Mouse (Mus musculus) layer of hippocampus, adult 2 months (tissue): ENCODE data around the gene Prss23. TPM values are rescaled to one million over a fixed set of nuclear protein-coding genes. Genes with fewer than 3 reads are reported as not detected.

Experiments
- DNase-seq, 2 experiments: peaks; one replicate each; pipeline ENCODE4 v3.0.0; 2022; ENCODE audit warnings: low spot score in 2 of 2
- H3K27ac ChIP-seq: fragments of 200-600 bp; 2 replicates; pipeline ENCODE4 v1.8.1; 2022
- H3K4me3 ChIP-seq: fragments of 200-600 bp; 2 replicates; pipeline ENCODE4 v1.8.1; 2022; ENCODE audit warnings: mild to moderate bottlenecking
- CTCF ChIP-seq: fragments of 200-600 bp; conservative IDR thresholded peaks from 2 replicates; pipeline ENCODE4 v1.8.1; 2022; ENCODE audit warnings: antibody characterized with exemption, mild to moderate bottlenecking, moderate library complexity
- total RNA-seq, 2 experiments: library from RNA; stranded (reverse); gene quantifications; 2 replicates each; pipeline ENCODE4 v1.2.3; 2021

The Prss23 gene
- total RNA-seq, 2 experiments from 2014 or later, result 16.7 to 18.1 TPM

DNA sequence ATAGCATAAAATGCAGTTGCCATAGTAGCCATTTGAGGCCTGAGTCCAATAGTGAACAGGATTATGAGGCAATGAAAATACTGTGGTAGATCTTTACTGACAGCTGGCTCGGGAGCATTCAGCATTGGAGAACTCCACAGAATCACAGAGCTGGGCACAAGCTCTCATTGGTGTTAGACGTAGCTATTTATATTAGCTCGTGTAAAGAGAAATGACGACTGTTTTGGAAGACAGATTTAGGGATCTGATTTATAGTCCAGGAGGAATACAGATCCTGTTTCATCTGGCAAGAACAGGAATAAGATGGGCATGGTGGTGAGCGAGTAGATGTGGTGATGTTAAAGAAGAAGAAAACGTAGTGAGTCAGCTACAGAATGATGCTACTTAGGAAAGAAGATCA, 12.4 kb upstream of the Prss23 start:
- no peak for DNase-seq
- Histone ChIP-seq H3K27ac (no peak overlapping the region), H3K4me3 (no peak overlapping the region)
- TF ChIP-seq CTCF, result no peak

DNA sequence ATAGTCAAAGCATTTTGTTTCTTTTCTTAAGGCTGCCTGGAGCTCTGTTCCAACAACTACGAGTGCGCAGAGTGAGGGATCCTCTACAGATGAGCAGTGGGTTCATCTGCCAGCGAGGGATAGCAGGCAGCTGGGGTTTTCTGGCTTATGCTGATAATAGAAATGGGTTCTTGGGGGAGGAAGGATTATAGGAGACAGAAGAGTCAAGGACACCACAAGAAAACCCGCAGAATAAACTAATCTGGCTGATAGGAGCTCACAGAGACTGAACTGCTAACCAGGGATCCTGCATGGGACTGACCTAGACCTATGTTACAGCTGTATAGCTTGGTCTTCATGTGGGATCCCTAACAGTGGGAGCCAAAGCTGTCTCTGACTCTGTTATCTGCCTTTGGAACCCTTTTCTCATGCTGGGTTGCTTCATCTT, 456 bp upstream of the Prss23 start:
- TF ChIP-seq CTCF, result no peak
- Histone ChIP-seq H3K4me3 (no peak overlapping the region), H3K27ac (no peak overlapping the region)
- DNase-seq, result no peak

DNA sequence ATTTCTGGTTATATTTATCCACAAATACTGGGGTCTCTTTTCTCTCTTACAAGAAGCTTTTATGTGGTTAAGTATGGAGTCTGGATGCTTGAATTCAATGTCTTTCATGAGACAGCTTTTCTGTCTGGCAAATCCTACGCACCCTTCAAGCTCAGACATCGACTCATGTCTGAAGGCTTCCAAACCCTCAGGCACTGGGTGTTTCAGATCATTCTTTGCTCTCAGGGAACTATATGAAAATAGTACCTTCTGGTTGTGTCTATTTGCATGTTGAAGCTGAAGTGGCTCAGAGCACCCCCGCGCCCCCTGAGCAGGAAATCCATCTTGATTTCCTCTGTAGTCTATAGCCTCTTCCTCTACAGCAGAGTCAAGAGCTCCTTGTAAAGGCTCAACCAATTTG, 3.2 kb downstream of the Prss23 start:
- no peak for DNase-seq
- no peak for TF ChIP-seq CTCF
- H3K27ac ChIP-seq, result no peak overlapping the region
- no peak overlapping the region for H3K4me3 ChIP-seq

DNA sequence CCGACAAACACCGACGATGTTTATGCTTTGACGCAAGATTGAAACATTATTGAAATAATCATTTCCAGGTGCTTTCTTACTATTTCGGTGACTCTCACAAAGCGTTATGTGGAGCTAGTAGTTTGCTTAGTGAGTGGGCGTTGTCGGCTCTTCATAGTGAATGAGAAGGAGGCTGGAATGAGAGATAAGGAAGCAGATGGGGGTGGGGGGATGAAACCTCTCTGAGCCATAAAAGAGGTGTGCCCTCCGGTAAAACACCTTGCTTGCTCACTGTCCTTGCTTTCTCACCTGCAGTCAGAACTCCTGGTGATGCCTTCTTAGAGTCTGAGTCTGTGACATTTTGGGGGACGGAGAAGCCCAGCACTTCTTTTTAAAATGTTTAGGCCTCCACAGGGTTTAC, 4.8 kb downstream of the Prss23 start:
- Histone ChIP-seq H3K4me3 (no peak overlapping the region), H3K27ac (no peak overlapping the region)
- no peak for TF ChIP-seq CTCF
- DNase-seq, result no peak

DNA sequence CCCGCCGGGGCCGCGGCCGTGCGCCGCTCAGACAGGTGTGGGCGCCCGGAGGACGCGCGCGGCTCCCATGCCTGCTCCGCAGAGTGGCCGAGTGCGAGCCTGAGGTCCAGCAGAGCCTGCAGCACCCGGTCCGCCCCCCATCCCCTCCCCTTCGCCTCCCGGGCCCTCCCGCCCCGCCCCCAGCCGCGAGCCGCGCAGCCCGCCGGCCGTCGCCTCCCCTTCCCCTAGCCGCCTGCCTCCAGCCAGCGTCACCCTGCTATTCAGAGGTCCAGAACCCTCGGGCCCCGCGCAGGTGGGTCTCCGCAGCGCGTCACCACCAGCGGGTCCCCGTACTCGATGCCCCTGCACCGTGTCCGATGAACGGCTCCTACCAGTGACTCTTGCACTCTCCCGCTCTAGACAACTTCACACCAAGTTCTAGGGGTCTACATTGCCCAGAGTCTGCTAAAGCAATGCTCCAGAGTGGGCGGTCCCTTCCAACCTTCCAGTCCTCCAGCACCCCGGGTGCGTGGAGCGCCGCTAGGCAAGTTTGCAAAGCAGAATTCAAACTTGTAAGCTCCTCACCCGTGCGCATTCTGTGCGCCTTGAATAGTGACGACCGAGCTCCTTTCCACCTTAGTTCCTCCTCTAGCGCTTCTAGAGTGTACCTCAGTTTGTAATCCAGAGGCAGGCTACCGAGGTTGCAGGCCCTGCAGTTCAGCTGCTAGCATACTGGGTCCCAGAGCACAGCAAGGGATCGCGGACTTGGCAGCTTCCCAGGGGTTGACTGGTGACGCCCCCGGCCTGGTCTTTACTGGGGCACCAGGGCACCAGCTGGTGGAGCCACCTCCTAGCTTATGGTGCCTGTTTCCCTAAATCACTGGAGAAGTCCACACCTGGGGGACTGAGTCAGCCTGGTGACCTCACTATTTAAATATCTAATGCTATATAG, 9.3 kb downstream of the Prss23 start:
- Histone ChIP-seq H3K4me3 (peak overlapping the region; percentile 65), H3K27ac (peak overlapping the region; percentile 74)
- DNase-seq, result peak in 1 of 2 experiments; percentile 32
- TF ChIP-seq CTCF, result peak; percentile 57

DNA sequence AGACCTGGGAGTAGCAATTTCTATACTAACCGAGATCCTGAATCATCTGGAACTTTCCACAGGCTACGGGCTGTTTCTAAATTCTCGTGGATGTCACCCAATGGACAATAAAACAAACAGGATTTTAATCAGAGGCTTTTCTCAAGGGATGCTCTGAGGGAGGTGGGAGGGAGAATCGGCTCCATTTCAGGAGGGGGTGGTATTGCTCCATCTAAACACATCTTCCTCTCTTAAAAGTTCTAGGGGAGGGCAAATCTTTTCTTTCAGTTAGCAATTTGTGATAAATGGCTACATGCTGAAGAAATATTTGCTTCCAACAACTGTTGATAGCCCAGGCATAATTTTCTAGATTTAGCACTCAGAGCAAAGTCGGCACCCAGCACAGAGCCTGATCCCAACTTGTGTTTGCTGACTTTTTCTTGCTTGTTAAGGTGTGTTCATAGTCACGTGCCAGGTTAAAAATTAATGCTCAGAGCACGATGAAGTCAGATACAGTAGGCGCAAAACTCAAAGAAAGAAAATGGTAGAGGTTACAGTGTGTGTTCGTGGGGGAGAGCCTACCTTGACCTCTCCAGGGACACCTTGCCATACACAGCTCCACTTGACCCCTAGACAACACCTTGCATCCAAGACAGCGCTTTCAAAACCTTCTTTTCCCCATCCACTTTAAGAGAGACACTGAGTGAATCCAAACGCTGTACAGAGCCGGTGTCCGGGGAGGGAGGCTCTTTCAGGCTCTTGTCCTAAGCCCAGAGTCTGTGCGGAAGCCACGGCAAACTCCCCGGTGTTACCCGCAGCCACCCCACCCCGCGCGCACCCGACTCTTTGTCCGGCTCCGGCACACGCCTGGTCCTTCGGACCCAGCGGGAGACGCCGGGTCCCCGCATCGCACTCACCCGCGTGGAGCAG, 10.2 kb downstream of the Prss23 start:
- no peak for DNase-seq
- peak overlapping the region; percentile 74 for H3K27ac ChIP-seq
- H3K4me3 ChIP-seq, result peak overlapping the region; percentile 65
- peak; percentile 48 for TF ChIP-seq CTCF

DNA sequence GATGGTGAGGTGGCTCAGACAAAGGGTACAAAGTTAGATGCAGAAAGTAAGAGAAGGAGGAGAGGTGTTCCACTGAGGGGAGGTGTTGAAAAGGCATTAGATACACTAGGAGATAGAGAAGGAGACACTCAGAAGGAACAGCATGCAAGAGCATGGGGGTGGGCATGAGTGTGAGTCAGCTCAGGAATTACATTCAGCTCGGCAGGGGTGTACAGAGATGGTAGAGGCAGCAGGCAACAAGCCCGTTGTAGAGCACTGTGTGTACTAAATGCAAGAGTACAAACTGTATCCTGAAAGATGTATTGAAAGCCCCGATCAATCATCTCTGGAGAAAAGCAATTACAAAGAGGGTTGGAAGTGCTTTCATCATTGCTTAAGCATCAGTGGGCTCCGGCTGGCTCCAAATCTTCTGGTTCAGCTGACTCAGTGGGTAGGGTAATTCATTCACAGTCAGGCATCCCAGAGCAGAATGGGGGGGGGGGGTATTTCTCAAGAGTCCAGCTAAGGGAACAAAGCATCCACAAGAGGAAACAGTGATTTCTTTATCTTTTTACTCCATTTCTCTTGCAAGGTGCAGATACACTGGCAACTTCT, 15.0 kb downstream of the Prss23 start:
- H3K4me3 ChIP-seq, result no peak overlapping the region
- no peak overlapping the region for H3K27ac ChIP-seq
- DNase-seq, result peak in 1 of 2 experiments; percentile 28
- no peak for TF ChIP-seq CTCF

DNA sequence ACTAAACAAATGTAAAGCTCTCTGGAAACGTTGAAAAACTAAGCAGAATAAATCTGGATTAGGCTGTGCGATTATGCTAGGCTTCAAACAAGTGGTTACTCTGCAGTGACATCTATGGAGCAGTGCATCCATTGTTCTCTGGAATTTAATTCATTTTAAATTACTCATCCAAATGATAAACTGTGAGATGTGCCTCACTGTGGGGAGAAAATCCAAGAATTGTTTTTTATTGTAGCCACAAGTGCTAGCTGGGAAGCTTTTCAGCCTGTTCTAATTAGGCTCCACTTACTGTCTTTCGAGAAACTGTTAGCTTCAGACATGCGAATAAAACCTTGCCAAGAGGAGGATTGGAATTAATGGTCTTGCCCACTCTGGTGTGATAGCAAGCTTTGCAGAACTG, 18.3 kb downstream of the Prss23 start:
- TF ChIP-seq CTCF, result peak; percentile 31

DNA sequence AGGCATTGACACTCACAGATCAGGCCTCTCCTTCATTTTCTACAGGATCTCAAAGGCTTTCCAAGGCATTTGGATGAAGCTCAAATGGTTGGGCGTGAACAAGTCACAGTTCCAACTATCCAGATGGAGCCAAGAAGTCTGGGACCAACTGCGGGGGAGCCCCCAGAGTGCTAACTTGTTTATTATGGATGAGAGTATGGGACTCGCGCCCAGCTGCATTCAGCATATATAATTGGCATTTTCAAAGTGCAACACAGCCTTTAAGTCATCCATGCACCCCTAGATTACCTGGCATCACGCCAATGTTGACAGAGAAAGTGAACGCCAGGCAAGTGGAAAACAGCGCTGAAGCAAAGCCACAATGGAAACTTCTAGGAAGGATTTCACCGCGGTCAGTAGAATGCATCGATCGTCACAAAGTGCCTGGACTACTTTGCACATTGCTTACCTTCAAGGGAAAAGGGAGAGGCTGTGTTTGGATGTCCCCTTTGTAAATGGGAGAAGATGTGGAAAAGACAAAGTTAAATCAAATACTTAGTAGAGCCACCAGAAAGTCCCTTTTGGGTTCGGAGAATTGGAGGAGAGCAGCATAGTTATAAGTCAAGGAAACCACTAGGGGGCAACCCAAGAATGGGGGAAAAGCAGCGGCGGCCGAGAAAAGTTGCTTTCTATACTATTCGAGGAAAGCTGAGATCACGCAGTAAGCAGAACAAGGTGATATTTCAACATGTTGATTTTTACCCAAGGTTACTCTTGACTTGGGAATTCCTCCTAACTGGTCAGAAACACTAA, 27.3 kb downstream of the Prss23 start:
- Histone ChIP-seq H3K4me3 (peak overlapping the region; percentile 47), H3K27ac (no peak overlapping the region; the same call in 1 of the 2 replicates)
- peak; percentile 95 for TF ChIP-seq CTCF
- DNase-seq, result peak; percentile 78 to 81

More for the DNA sequence above, 18.3 kb downstream of the Prss23 start:
- H3K27ac ChIP-seq, result no peak overlapping the region
- DNase-seq, result no peak
- no peak overlapping the region for H3K4me3 ChIP-seq

DNA sequence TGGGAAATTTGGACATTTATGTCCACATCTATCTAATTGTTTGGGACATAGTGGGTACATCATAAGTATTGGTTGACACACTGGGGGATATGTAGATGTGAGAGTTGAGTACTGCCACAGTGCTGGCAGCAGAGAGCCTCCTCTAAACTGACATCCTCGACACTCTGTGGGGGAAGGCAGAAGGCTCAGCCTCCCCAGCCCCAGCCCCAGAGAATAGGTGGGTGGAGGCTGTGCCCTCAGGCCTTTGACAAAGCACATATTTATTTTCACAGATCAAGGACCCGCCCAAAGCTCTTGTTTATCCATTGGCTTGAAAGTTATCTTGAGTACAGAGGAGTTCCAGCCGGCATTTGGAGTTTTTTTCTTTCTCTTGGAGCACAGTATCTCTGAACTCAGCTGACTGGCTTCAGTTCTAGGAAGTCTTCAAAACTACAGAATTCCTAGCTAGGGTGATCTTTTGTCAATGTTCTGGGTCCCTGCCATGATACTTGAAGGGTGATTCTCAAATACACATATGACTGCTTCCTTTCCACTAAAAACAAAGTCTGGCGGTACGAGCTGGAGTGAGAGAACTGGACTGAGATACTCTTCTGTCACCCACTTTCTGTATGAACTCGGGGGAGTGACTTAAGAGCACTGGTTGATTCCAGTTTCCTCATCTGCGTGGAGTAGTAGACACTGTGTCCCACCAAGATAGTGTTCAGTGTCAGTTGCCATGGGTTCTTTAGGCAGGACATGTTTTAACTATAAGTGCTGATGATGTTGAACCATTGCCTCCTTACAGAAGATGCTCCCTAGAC, 43.0 kb downstream of the Prss23 start:
- Histone ChIP-seq H3K27ac (no peak overlapping the region), H3K4me3 (no peak overlapping the region)
- no peak for DNase-seq
- no peak for TF ChIP-seq CTCF

DNA sequence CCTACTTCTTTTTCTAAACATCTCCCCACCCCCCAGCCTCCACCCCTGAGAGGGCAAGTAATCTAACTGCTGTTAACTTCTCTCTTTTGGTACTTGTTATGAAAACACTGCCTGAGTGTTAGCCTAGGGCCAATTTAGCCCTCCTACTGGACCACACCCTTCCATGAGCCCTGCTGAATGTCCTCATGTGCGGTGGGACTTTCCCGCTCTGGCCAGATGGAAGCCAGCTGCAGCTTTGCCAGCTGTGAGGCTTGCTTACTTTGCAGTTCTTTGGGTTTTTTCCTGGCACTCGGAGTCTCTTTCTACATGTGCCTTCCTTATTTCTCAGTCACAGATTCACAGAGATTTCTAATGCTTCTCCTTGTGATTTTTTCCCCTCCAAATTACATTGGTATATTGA, 45.3 kb downstream of the Prss23 start:
- no peak for TF ChIP-seq CTCF

More for the DNA sequence above, 45.3 kb downstream of the Prss23 start:
- H3K4me3 ChIP-seq, result no peak overlapping the region
- no peak overlapping the region for H3K27ac ChIP-seq
- DNase-seq, result no peak
